In the genomic region with DNA sequence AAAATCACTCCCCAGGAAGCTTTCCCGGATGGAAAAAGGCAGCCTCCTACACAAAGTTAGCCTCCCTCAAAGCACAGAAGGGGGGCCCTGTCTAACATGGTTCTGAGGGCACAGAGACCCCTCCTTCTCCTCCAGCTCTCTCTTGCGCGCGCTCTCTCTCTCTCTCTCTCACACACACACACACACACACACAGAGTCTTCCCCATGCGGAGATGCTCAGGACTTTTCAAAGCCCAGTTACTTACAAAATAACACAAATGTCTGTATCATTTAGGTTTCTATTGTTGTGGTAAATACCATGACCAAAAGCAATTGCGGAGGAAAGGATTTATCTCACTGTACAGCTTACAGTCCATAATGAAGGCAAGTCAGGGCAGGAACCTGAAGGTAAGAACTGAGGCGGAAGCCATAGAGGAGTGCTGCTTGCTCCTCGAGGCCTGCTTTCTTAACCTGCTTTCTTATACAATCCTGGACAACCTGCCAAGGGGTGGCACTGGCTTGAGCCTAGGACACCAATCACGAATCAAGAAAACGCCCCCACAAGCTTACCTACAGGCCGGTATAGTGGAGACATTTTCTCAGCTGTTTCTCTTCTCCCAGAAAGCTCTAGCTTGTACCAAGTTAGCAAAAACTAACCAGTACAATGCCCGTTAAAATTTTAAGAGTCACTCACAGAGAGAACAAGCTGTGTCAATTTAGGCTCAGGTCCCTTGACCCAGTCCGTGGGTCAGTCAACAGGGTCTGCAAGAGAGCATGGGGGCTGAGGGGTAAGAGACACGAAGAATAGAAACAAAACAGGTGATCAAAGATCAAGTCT, we compare ENCODE assay signal across 10 mouse cellular contexts. TPM values are rescaled to one million over a fixed set of nuclear protein-coding genes. Genes with fewer than 3 reads are reported as not detected.
DNase-seq lines count a peak whose midpoint lies in the region; ATAC-seq and TF ChIP-seq lines count a peak whose summit lies in the region.
"Had no signal": no experiment of that assay in that cellular context is flagged by ENCODE, and none has a peak within 500 bp of the region (broad histone marks: within the 10 kb centered on the region; RNA-seq: fewer than 3 reads in every experiment).

No protein-coding gene starts in this region.

- H3K9me3 ChIP-seq in heart, embryonic 14.5 days (ENCODE audit: control insufficient read depth, low read length) = no peaks in the 10 kb centered on the region
- H3K9me3 ChIP-seq in limb, embryonic 15.5 days = no peaks in the 10 kb centered on the region

- H3K4me3 ChIP-seq in heart, embryonic 14.5 days (ENCODE audit: control insufficient read depth in 1 of 2, insufficient read depth in 1 of 2, low read depth in 1 of 2, low read length in 2 of 2) = no peak overlapping the region
- peak overlapping the region; percentile 38 for H3K4me3 ChIP-seq in thymus, adult 2 months (ENCODE audit: control insufficient read depth, insufficient read depth, low read length)
- H3K4me3 ChIP-seq in limb, embryonic 15.5 days = no peak overlapping the region

- TF ChIP-seq CTCF in thymus, adult 2 months (IDR thresholded peaks at IDR 0.05; ENCODE audit: borderline replicate concordance, control insufficient read depth, extremely low read depth, insufficient read depth, low read length, poor library complexity) = no peak

- no peaks in the 10 kb centered on the region for H3K36me3 ChIP-seq in heart, embryonic 14.5 days (ENCODE audit: control insufficient read depth, insufficient read depth, low read length)
- no peaks in the 10 kb centered on the region for H3K36me3 ChIP-seq in thymus, adult 2 months (ENCODE audit: control insufficient read depth, insufficient read depth, low read length)
- no peaks in the 10 kb centered on the region for H3K36me3 ChIP-seq in limb, embryonic 15.5 days

- ATAC-seq in heart, embryonic 14.5 days (ENCODE audit: insufficient number of reproducible peaks, insufficient read depth, low FRiP score, low read depth) = no peak
- ATAC-seq in limb, embryonic 15.5 days (ENCODE audit: insufficient number of reproducible peaks, low FRiP score, low TSS enrichment, low read depth) = no peak
- ATAC-seq: forebrain, embryonic 16.5 days had no signal

- H3K4me1 ChIP-seq in heart, embryonic 14.5 days (ENCODE audit: control insufficient read depth in 2 of 2, insufficient read depth in 2 of 2, low read length in 2 of 2) = peaks cover 7 to 8% of the 10 kb centered on the region in 2 experiments; a peak in 2 of 4 replicates
- H3K4me1 ChIP-seq in thymus, adult 2 months (replicated peaks; ENCODE audit: control insufficient read depth, insufficient read depth, low read length) = peaks cover 17% of the 10 kb centered on the region
- 0 out of 2 replicates have a peak, but pooled peaks cover 4% of the 10 kb centered on the region for H3K4me1 ChIP-seq in limb, embryonic 15.5 days

- H3K4me2 ChIP-seq in heart, embryonic 14.5 days (ENCODE audit: low read length) = peak overlapping the region; percentile 47
- peak overlapping the region; percentile 6; the same call in 1 of the 2 replicates for H3K4me2 ChIP-seq in limb, embryonic 15.5 days

- TF ChIP-seq POLR2A in thymus, adult 2 months (IDR thresholded peaks at IDR 0.05; ENCODE audit: control insufficient read depth, extremely low read depth, insufficient read depth, low read length, poor library complexity) = no peak

- 86% methylated on average over 14 of the region's 14 CpGs for WGBS in heart, embryonic 14.5 days
- WGBS in thymus, adult 2 months = 54% methylated on average over 14 of the region's 14 CpGs
- WGBS in limb, embryonic 15.5 days = 63% methylated on average over 14 of the region's 14 CpGs

- no peak for DNase-seq in heart, postnatal 4 days
- DNase-seq in thymus, adult 2 months = peak; percentile 8
- no peak for DNase-seq in thymus, postnatal 25 days
- DNase-seq in thymus, postnatal 4 days = peak; percentile 15
- no peak for DNase-seq in gastrocnemius, adult 18-20 months (ENCODE audit: low spot score)
- DNase-seq in layer of hippocampus, adult 8-10 months (ENCODE audit: low spot score in 2 of 2) = no peak

- no peaks in the 10 kb centered on the region for H3K27me3 ChIP-seq in heart, embryonic 14.5 days (ENCODE audit: control insufficient read depth, insufficient read depth, low read length)
- no peaks in the 10 kb centered on the region for H3K27me3 ChIP-seq in thymus, adult 2 months (ENCODE audit: control insufficient read depth, insufficient read depth, low read length)
- H3K27me3 ChIP-seq in limb, embryonic 15.5 days = no peaks in the 10 kb centered on the region

- peak overlapping the region; percentile 41; the same call in 1 of the 2 replicates for H3K9ac ChIP-seq in heart, embryonic 14.5 days (ENCODE audit: low read length)
- no peak overlapping the region for H3K9ac ChIP-seq in limb, embryonic 15.5 days

- no peak overlapping the region; a peak in 2 of 4 replicates for H3K27ac ChIP-seq in heart, embryonic 14.5 days (replicated peaks in 1 of 2; ENCODE audit: control insufficient read depth in 1 of 2, insufficient read depth in 1 of 2, low read depth in 2 of 2, low read length in 2 of 2)
- H3K27ac ChIP-seq in thymus, adult 2 months (ENCODE audit: control insufficient read depth, insufficient read depth, low read length) = peak overlapping the region; percentile 51
- H3K27ac ChIP-seq in limb, embryonic 15.5 days = no peak overlapping the region

RNA-seq across cellular contexts. Expression of gene Gm47996, which starts 41.5 kb away (rescaled TPM):
- not detected in 2 replicates for polyA plus RNA-seq in heart, embryonic 14.5 days (2014; fragmentation: Nextera tagmentation; extraction: Ambion mirVana)
- not detected for total RNA-seq in heart, postnatal 4 days (2021)
- not detected in 2 replicates for polyA plus RNA-seq in thymus, adult 2 months (2012; rRNA removed)
- polyA plus RNA-seq in limb, embryonic 15.5 days (2015; fragmentation: Nextera tagmentation; extraction: Ambion mirVana) = 0.15 TPM in 1 of 2 replicates, not detected in the other
- under 1 TPM in 1 of 2 experiments, not detected in 1; 0.28 TPM for total RNA-seq in gastrocnemius, adult 18-20 months (2021)
- not detected for total RNA-seq in layer of hippocampus, adult 8-10 months (2022)
- total RNA-seq: left cerebral cortex, adult 8-10 months had no signal
- polyA plus RNA-seq: forebrain, embryonic 16.5 days had no signal

RNA-seq across cellular contexts. Expression of gene 3110040M04Rik, which starts 47.5 kb away (rescaled TPM):
- not detected in 2 replicates for polyA plus RNA-seq in heart, embryonic 14.5 days (2014; fragmentation: Nextera tagmentation; extraction: Ambion mirVana)
- not detected for total RNA-seq in heart, postnatal 4 days (2021)
- polyA plus RNA-seq in thymus, adult 2 months (2012; rRNA removed) = not detected in 2 replicates
- polyA plus RNA-seq in limb, embryonic 15.5 days (2015; fragmentation: Nextera tagmentation; extraction: Ambion mirVana) = not detected in 2 replicates
- under 1 TPM in 1 of 2 experiments, not detected in 1; 0.38 TPM for total RNA-seq in gastrocnemius, adult 18-20 months (2021)
- not detected for total RNA-seq in layer of hippocampus, adult 8-10 months (2022)
- total RNA-seq: left cerebral cortex, adult 8-10 months had no signal
- polyA plus RNA-seq: forebrain, embryonic 16.5 days had no signal

RNA-seq across cellular contexts. Expression of gene Gm47995, which starts 53.2 kb away (rescaled TPM):
- not detected in 2 replicates for polyA plus RNA-seq in heart, embryonic 14.5 days (2014; fragmentation: Nextera tagmentation; extraction: Ambion mirVana)
- total RNA-seq in heart, postnatal 4 days (2021) = not detected
- not detected in 2 replicates for polyA plus RNA-seq in thymus, adult 2 months (2012; rRNA removed)
- 0.19 and 0.38 TPM in 2 replicates for polyA plus RNA-seq in limb, embryonic 15.5 days (2015; fragmentation: Nextera tagmentation; extraction: Ambion mirVana)
- total RNA-seq in gastrocnemius, adult 18-20 months (2021) = under 1 TPM in 1 of 2 experiments, not detected in 1; 0.31 TPM
- not detected for total RNA-seq in layer of hippocampus, adult 8-10 months (2022)
- total RNA-seq: left cerebral cortex, adult 8-10 months had no signal
- polyA plus RNA-seq: forebrain, embryonic 16.5 days had no signal

RNA-seq across cellular contexts. Expression of gene Gm8947, which starts 59.2 kb away (rescaled TPM):
- polyA plus RNA-seq in heart, embryonic 14.5 days (2014; fragmentation: Nextera tagmentation; extraction: Ambion mirVana) = not detected in 2 replicates
- total RNA-seq in heart, postnatal 4 days (2021) = under 1 TPM in 1 of 2 experiments, not detected in 1; 0.17 TPM
- polyA plus RNA-seq in thymus, adult 2 months (2012; rRNA removed) = not detected in 2 replicates
- not detected in 2 replicates for polyA plus RNA-seq in limb, embryonic 15.5 days (2015; fragmentation: Nextera tagmentation; extraction: Ambion mirVana)
- total RNA-seq in gastrocnemius, adult 18-20 months (2021) = under 1 TPM in 1 of 2 experiments, not detected in 1; 0.17 TPM
- total RNA-seq in layer of hippocampus, adult 8-10 months (2022) = not detected
- total RNA-seq: left cerebral cortex, adult 8-10 months had no signal
- polyA plus RNA-seq: forebrain, embryonic 16.5 days had no signal

Comparison
In these comparisons a context has a peak if more than half of its experiments do, and no peak if none do; other contexts are left out.
1. DNase-seq: peak in thymus, adult 2 months (single experiment) and thymus, postnatal 4 days (single experiment); none in heart, postnatal 4 days (single experiment), thymus, postnatal 25 days (single experiment), gastrocnemius, adult 18-20 months (single experiment) and layer of hippocampus, adult 8-10 months (0 of 2).